Mouse (Mus musculus) granulocyte monocyte progenitor cell, adult 5-6 weeks (primary cell): ENCODE results near the gene Socs3. TPM values are rescaled to one million over a fixed set of nuclear protein-coding genes. Genes with fewer than 3 reads are reported as not detected.

Source experiments
- ATAC-seq: replicated peaks from 2 replicates; pipeline ENCODE4 v1.8.0; 2016; ENCODE audit warnings: mild to moderate bottlenecking, moderate TSS enrichment, inconsistent platforms; ENCODE audit not compliant: poor library complexity, severe bottlenecking
- total RNA-seq, 2 experiments: library from RNA; stranded (forward) in 1 of 2; stranded (reverse) in 1 of 2; fragments of 200-712, 200-1000 nt in 1 of 2; fragments of >200 nt in 1 of 2; fragmentation: Nextera tagmentation in 1 of 2; gene quantifications; 2 replicates each; pipeline ENCODE4 v1.2.3; 2014 to 2017

Gene Socs3
- total RNA-seq, 2 experiments from 2014 or later, result 2.2 TPM; not detected in 1

- ATAC-seq, result no peak
Measured at GRCm38 (mm10) chr11:117934576-117935368, 35.1 kb downstream of the Socs3 start.

DNA sequence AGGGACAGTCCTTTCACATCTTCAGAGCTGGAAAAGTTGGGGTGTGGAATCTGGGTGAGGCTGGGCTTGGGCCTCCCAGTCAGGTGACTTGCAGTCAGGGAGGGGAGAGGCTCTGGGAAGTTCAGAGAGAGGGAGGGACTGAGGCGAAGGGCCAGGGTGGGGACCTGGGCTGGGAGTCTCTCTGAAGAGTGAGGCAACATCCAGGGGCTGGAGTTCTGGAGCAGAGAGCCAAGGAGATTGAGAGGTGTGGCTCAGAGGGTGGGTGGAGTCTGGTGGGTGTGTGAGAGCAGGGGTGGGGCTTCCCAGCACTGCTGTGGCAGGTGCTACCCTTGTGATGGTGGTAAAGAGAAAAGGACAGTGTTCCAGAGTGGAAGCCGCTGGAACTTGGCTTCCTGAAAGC, 35.7 kb downstream of the Socs3 start:
- ATAC-seq, result peak; percentile 40; the same call in 1 of the 2 replicates

GRCm38 (mm10) chr11:117932195-117932594, 37.7 kb downstream of the Socs3 start:
- ATAC-seq, result no peak

GRCm38 (mm10) chr11:117931576-117931975, 38.3 kb downstream of the Socs3 start:
- ATAC-seq, result no peak

- peak; percentile 41 for ATAC-seq
Measured at GRCm38 (mm10) chr11:117930781-117931338, 39.0 kb downstream of the Socs3 start.

DNA sequence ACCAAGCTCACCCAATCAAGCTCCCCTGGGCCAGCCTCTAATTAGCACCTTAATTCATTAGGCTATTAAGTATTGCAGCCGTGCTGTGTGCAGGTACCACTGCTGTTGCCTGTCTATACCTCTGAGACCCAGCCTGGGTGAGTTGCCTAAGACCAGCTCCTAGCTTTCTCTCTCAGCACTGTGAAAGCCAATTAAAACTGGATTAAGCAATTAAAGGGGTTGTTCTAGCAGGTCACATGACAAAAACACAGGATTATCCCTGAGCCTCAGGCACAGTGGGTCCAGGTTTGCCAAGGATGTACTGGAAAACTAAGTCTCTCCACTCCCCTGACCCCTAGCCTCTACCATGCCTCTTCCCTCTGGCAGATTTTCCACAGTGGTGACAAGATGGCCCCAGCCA, 44.3 kb downstream of the Socs3 start:
- ATAC-seq, result no peak

DNA sequence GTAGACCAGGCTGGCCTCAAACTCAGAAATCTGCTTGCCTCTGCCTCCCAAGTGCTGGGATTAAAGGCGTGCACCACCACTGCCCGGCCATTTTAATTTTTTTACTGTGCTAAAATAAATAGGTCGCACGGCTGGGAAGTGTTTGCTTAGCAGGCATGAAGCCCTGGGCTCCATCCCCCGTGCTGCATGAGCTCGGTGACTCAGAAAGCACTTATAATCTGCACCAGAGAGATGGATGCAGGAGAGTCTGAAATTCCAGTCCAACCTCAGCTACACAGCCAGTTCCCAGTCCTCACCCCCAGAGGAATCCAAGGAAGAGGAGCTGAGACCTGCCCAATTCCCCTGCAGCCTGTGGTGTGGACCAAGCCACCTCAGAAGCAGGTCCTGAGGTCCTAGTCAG, 45.4 kb downstream of the Socs3 start:
- ATAC-seq, result no peak

- no peak for ATAC-seq
Measured at GRCm38 (mm10) chr11:117923279-117923678, 46.6 kb downstream of the Socs3 start.

- no peak for ATAC-seq
Measured at GRCm38 (mm10) chr11:117919211-117919610, 50.6 kb downstream of the Socs3 start.

DNA sequence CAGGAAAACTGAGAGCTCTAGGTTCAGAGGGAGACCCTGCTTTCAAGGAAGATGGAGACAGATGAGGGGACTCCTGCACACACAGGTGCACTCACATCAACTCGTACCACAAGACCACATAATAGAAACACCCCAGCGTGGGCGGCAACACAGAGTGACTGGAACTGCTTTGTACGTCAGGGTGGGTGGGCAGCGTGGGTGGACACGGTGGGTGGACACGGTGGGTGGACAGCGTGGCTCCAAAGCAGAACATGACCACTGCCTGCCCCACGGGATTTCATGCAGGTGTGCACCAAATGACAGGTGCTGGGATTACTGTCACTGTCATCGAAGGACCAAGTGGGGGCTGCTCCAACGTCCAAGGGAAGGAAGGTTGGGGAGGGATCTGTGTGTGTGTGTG, 51.3 kb downstream of the Socs3 start:
- no peak for ATAC-seq

Other genes with a start within 250 kb of the Socs3 start
- gene Tmc8, start 188.0 kb downstream of the Socs3 start, total RNA-seq (2014; fragmentation: Nextera tagmentation), result 1.5 and 3.6 TPM in 2 replicates
- 0.95 and 1.8 TPM in 2 replicates for gene Tmc8, start 188.0 kb downstream of the Socs3 start, total RNA-seq (2017)
- 32.7 and 71.6 TPM in 2 replicates for gene Tmc6, start 187.8 kb downstream of the Socs3 start, total RNA-seq (2014; fragmentation: Nextera tagmentation)
- gene Tmc6, start 187.8 kb downstream of the Socs3 start, total RNA-seq (2017), result 12.6 and 20.6 TPM in 2 replicates
- not detected in 2 replicates for gene 6030468B19Rik, start 172.4 kb downstream of the Socs3 start, total RNA-seq (2014; fragmentation: Nextera tagmentation)
- not detected in 2 replicates for gene 6030468B19Rik, start 172.4 kb downstream of the Socs3 start, total RNA-seq (2017)
- gene Gm20708, start 160.4 kb downstream of the Socs3 start, total RNA-seq (2014; fragmentation: Nextera tagmentation), result 0.53 and 0.99 TPM in 2 replicates
- gene Gm20708, start 160.4 kb downstream of the Socs3 start, total RNA-seq (2017), result 0.30 TPM in 1 of 2 replicates, not detected in the other
- 225 and 281 TPM in 2 replicates for gene Syngr2, start 160.4 kb downstream of the Socs3 start, total RNA-seq (2014; fragmentation: Nextera tagmentation)
- gene Syngr2, start 160.4 kb downstream of the Socs3 start, total RNA-seq (2017), result 152 and 176 TPM in 2 replicates
- gene Afmid, start 144.1 kb downstream of the Socs3 start, total RNA-seq (2014; fragmentation: Nextera tagmentation), result 7.5 and 9.0 TPM in 2 replicates
- gene Afmid, start 144.1 kb downstream of the Socs3 start, total RNA-seq (2017), result 1.4 and 1.9 TPM in 2 replicates
- 198 and 208 TPM in 2 replicates for gene Tk1, start 144.0 kb downstream of the Socs3 start, total RNA-seq (2014; fragmentation: Nextera tagmentation)
- 90.8 and 105 TPM in 2 replicates for gene Tk1, start 144.0 kb downstream of the Socs3 start, total RNA-seq (2017)
- 93.9 and 128 TPM in 2 replicates for gene Birc5, start 120.8 kb downstream of the Socs3 start, total RNA-seq (2014; fragmentation: Nextera tagmentation)
- 200 and 221 TPM in 2 replicates for gene Birc5, start 120.8 kb downstream of the Socs3 start, total RNA-seq (2017)
- gene Tmem235, start 109.3 kb downstream of the Socs3 start, total RNA-seq (2014; fragmentation: Nextera tagmentation), result not detected in 2 replicates
- gene Tmem235, start 109.3 kb downstream of the Socs3 start, total RNA-seq (2017), result not detected in 2 replicates
- gene Tha1, start 96.6 kb downstream of the Socs3 start, total RNA-seq (2014; fragmentation: Nextera tagmentation), result 1.2 and 6.5 TPM in 2 replicates
- 0.10 and 2.9 TPM in 2 replicates for gene Tha1, start 96.6 kb downstream of the Socs3 start, total RNA-seq (2017)
- 43.1 and 44.5 TPM in 2 replicates for gene Pgs1, start 16.2 kb upstream of the Socs3 start, total RNA-seq (2014; fragmentation: Nextera tagmentation)
- 18.8 and 23.3 TPM in 2 replicates for gene Pgs1, start 16.2 kb upstream of the Socs3 start, total RNA-seq (2017)
- 0.13 TPM in 1 of 2 replicates, not detected in the other for gene Dnah17, start 160.6 kb upstream of the Socs3 start, total RNA-seq (2014; fragmentation: Nextera tagmentation)
- gene Dnah17, start 160.6 kb upstream of the Socs3 start, total RNA-seq (2017), result not detected in 2 replicates